Mouse (Mus musculus) right cerebral cortex, adult 18-20 months (tissue): ENCODE measurements at regions not wholly inside any gene's neighbourhood (a gene's known extent, or its start where the extent isn't known, plus 50 kb on each side); places are given as distances from the start of the nearest gene placed in this dataset.
"Not testable (repeated sequence)": the region's sequence is repeated elsewhere in the genome, so short reads cannot be mapped to it uniquely, and the experiment has no call there.

Experiments used
- DNase-seq: peaks from one replicate; pipeline ENCODE4 v3.0.0; 2022; ENCODE audit warnings: mixed read lengths

- not testable (repeated sequence) for DNase-seq
Measured at GRCm38 (mm10) chr14:82895448-82895847, 1547.9 kb upstream of the Pcdh17 start.

GRCm38 (mm10) chr14:82898841-82899240, 1544.5 kb upstream of the Pcdh17 start:
- peak; percentile 0 for DNase-seq
